Mouse (Mus musculus): Measurements from ENCODE around the gene Tango2. TPM values are rescaled to one million over a fixed set of nuclear protein-coding genes. Genes with fewer than 3 reads are reported as not detected.

The Tango2 gene
- total RNA-seq, 2 experiments from 2014 or later, result 154 to 158 TPM

DNA sequence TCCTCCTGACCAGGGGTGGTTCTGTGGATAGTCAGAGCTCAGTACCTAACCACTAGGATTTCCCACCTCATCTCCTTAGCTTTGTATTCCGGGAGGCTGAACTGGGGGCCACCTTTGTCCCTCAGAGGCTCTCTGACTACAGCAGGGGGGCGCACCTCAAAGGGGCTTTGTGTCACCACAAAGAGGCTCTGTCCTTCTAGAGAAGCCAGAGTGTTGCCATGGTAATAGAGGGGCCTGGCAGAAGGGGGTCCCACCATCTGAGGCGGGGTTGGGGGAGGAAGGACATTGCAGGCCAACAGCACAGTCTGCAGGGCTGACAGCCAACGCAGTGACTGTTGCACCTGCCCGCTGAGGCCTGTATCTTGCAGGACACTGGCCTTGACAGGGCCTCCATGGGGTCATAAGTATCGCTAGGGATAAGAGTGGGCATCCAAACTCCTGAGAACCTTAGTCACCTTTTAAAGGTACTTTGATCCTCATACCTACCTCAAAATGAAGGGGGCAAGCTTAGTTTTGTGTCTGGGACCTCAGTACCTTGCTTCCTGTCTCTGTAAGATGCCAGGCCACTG lies 32.7 kb upstream of the Tango2 start:
- no peak overlapping the region for H3K27ac ChIP-seq
- intact Hi-C loops (cut with DNase I), result no loop called here

DNA sequence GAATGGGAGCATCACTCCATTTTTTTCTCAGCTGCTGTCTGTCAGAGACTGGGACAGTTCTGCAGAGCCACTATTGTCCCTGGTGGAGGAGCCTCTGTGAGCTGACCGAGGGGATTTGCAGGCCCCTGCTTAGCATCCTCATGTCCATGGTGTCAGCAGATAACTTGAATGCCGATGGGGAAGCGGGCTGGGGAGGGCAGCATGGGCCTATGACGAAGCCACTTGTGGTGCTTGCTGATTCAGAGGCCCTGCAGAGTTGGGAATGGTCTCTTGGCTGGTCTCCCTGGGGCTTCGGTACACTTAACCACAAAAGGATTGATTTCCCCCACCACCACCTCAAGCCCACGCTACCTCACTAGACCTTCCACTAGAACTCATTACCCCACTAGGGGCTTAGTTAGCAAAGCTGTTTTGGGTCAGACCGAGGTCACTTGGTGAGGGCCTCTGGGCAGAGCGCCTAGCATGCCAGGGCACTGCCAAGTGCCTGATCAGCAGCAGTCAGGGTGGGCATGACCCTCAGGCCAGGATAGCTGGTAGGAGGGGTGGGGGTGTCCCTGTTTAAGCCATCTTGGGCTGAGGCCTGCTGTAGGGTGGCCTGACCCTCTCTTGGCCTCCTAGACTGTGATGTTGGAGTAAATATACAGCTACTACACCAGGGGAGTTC lies 31.6 kb upstream of the Tango2 start:
- TF ChIP-seq CTCF (IDR thresholded peaks at IDR 0.05), result no peak
- intact Hi-C loops (cut with DNase I), result no loop called here
- no peak for DNase-seq (ENCODE audit: extremely low spot score in 1 of 2, low spot score in 2 of 2)
- H3K27ac ChIP-seq, result no peak overlapping the region
- no peak overlapping the region for H3K4me3 ChIP-seq

More for the DNA sequence above, 32.7 kb upstream of the Tango2 start:
- DNase-seq (ENCODE audit: extremely low spot score in 1 of 2, low spot score in 2 of 2), result no peak
- TF ChIP-seq CTCF (IDR thresholded peaks at IDR 0.05), result no peak
- no peak overlapping the region for H3K4me3 ChIP-seq

DNA sequence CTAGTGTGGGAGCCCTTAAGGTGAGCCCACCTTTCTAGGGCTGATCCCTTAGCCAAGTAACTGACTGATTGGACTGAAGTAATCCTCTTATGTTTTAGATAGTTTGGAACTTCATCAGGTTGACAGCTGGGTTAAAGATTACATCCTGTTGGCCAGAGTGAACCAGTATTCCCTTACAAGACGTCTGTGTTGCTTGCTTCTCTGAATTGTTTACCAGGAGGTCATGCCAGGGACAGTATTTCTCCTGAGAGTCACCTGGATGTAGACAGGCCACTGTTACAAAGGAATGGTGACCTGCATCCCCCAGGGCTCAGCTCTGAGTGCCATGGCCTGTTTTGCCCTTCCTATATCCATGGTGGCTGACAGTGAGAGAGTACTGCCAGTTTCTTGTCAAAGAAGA lies 30.6 kb upstream of the Tango2 start:
- no peak overlapping the region for H3K27ac ChIP-seq
- intact Hi-C loops (cut with DNase I), result no loop called here
- DNase-seq (ENCODE audit: extremely low spot score in 1 of 2, low spot score in 2 of 2), result no peak
- H3K4me3 ChIP-seq, result no peak overlapping the region
- no peak for TF ChIP-seq CTCF (IDR thresholded peaks at IDR 0.05)

DNA sequence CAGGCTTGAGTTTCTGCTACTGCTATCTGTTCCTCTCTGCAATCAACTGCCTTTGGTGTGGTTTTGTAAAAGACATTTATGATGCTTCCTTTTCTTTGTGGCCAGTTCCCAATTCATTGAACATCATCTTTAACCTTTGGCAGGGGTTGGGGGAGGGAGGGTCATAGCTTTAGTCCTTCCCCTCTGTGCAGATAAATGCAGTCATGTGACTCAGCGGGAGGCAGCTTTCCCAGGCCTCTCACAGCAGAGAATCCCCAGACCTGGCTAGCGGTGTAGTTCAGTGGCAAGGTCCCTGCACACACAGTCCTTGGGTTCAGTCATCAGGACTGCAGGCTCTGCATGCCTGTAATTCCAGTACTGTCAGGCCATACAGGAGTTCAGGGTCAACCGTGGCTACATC lies 29.3 kb upstream of the Tango2 start:
- TF ChIP-seq CTCF (IDR thresholded peaks at IDR 0.05), result no peak
- no peak for DNase-seq (ENCODE audit: extremely low spot score in 1 of 2, low spot score in 2 of 2)
- intact Hi-C loops (cut with DNase I), result no loop called here
- Histone ChIP-seq H3K27ac (no peak overlapping the region), H3K4me3 (no peak overlapping the region)

DNA sequence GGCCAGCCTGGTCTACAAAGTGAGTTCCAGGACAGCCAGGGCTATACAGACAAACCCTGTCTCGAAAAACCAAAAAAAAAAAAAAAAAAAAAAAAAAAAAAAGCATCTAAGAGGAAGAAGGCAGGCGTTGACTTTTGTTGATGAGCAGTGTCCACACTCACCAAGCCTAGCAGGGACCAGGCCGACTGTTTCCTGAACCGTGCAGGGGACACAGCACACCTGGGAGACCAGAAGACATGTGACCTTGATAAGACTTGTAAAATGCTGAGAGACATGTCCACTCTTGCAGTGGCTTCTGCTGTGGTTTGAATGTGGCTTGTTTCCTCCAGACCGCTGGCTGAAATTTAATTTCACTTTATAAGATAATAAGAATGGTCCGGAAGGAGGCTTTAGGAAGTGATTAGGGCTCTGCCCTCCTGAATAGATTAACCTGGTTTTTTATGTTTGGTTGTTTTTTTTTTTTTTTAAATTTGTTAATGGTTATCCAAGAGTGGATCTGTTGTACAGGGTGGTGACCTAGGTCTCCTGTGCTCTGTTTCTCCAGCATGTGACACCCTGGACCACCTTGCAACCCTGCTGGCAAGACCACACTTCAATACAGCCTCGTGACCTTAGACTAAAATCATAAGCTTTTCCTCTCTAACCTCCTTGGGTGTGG lies 28.5 kb upstream of the Tango2 start:
- Histone ChIP-seq H3K27ac (no peak overlapping the region), H3K4me3 (no peak overlapping the region)
- intact Hi-C loops (cut with DNase I), result no loop called here
- no peak for DNase-seq (ENCODE audit: extremely low spot score in 1 of 2, low spot score in 2 of 2)
- TF ChIP-seq CTCF (IDR thresholded peaks at IDR 0.05), result no peak

DNA sequence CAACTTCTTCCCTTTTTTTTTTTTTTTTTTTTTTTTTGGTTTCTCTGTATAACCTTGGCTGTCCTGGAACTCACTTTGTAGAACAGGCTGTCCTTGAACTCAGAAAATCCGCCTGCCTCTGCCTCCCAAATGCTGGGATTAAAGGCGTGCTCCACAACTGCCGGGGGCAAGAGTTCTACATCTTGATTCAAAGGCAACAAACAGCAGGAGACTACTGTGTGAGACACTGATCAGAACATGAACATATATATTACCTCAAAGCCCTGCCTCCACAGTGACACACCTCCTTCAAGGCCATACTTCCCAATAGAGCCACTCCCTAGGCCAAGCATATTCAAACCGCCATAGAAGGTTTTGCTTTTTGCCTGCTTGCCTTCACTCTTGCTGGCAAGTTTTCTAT lies 25.7 kb upstream of the Tango2 start:
- H3K4me3 ChIP-seq, result no peak overlapping the region
- TF ChIP-seq CTCF (IDR thresholded peaks at IDR 0.05), result no peak
- intact Hi-C loops (cut with DNase I), result no loop called here

DNA sequence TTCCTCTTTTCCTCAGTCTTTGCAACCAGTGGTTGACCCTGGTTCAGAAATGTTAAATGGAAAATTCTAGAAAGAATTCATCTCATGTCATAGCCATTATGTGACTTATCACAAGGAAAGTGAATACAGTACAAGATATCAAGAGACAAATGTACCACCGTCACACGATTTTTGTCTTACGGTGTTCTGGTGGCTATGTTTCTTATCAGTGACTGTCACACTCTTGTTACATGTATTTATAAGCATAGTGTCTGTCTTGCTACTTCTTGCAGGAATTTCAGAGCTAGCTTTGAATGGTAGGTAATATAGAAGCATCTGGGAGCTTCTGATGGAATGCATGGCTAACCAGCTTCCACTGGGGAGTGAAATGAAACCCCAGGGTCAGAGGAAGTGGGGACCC lies 22.3 kb upstream of the Tango2 start:
- no peak for DNase-seq (ENCODE audit: extremely low spot score in 1 of 2, low spot score in 2 of 2)
- Histone ChIP-seq H3K4me3 (no peak overlapping the region), H3K27ac (no peak overlapping the region)
- intact Hi-C loops (cut with DNase I), result no loop called here
- no peak for TF ChIP-seq CTCF (IDR thresholded peaks at IDR 0.05)

More for the DNA sequence above, 25.7 kb upstream of the Tango2 start:
- no peak for DNase-seq (ENCODE audit: extremely low spot score in 1 of 2, low spot score in 2 of 2)
- no peak overlapping the region for H3K27ac ChIP-seq

DNA sequence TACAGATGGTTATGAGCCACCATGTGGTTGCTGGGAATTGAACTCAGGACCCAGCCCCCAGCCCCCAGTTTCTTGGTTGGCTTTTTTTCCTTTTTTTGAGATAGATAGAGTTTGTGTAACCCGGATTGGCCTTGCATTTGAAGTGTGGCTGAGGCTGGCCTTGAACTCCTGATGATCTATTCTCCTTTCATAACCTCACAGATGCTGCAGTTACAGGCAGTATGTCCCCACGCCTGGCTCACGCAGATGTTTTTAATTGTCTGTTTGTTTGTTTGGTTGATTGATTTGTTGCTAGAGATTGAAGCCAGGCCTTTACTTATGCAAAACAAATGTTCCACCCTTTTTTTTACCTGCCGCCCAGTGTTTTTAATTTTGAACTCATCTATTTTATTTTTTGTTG lies 18.9 kb upstream of the Tango2 start:
- no peak for TF ChIP-seq CTCF (IDR thresholded peaks at IDR 0.05)
- Histone ChIP-seq H3K4me3 (no peak overlapping the region), H3K27ac (no peak overlapping the region)
- intact Hi-C loops (cut with DNase I), result no loop called here
- no peak for DNase-seq (ENCODE audit: extremely low spot score in 1 of 2, low spot score in 2 of 2)

DNA sequence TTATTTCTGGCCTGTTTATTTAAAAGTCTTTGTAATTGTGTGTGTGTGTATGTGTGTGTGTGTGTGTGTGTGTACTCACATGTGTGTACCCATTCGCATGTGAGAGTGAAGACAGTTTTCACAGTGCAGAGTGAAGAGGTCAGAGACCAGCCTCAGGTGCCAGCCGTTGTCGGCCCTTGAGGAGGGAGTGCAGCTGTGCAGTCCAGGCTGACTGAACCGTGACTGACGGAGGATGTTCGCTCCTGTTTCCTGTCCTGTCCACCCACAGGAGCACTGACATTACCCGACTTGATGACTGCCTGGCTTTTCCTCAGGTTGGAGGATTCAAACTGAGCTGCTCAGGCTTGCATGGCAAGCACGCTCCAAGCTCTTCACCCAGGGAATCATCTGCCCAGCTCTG lies 15.0 kb upstream of the Tango2 start:
- intact Hi-C loops (cut with DNase I), result no loop called here
- DNase-seq (ENCODE audit: extremely low spot score in 1 of 2, low spot score in 2 of 2), result no peak
- no peak overlapping the region for H3K27ac ChIP-seq
- TF ChIP-seq CTCF (IDR thresholded peaks at IDR 0.05), result no peak
- H3K4me3 ChIP-seq, result no peak overlapping the region

DNA sequence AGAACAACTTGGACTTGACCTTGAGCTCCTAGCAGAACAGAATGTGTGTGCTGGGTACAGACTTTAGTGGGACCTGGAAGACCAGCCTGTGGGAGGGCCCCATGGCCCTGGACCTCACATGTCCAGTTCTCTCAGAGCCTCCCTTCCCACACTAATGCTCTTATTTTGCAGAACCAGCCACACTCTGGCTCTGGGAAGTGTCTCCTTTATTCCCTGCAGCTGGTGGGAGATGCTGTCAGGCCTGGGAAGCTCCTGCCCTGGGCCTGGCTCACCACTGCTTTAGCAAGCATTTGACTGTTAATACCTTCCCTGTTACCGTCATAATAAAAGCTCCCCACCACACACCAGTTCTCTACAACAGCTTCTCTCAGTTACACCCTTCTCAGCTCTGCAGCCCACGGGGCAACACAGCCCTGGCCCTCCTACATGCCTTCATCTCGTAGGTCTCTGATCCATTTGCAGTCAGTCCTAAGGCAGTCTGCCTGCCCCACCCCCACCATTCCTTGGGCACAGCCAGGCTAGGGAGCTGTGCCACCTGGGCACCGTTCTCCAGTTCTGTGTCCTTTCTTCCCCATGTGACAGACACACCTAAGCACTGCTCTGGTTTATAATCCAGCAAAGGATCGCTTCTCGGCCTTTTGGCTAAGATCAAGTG lies 12.4 kb upstream of the Tango2 start:
- DNase-seq (ENCODE audit: extremely low spot score in 1 of 2, low spot score in 2 of 2), result no peak

DNA sequence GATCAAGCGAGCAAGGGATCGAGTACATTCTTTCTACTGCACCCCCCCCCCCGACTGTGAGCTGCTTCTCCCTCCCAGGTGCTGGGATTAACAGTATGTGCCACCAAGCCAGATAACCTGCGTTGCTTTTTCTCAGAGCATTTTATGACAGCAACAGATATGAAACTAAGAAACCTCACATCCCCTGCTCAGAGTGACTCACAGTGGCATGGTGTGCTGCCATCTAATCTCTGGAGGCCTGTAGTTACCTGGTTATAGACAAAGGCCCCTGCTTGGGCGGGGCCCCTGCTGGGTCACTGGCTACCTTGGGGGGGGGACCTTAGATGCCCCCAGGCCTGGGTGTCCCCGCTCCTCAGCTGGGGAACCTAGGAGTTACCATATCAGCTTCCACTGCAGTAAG lies 10.1 kb upstream of the Tango2 start:
- TF ChIP-seq CTCF (IDR thresholded peaks at IDR 0.05), result no peak
- DNase-seq (ENCODE audit: extremely low spot score in 1 of 2, low spot score in 2 of 2), result no peak
- intact Hi-C loops (cut with DNase I), result no loop called here
- Histone ChIP-seq H3K4me3 (no peak overlapping the region), H3K27ac (no peak overlapping the region)

More for the DNA sequence above, 12.4 kb upstream of the Tango2 start:
- TF ChIP-seq CTCF (IDR thresholded peaks at IDR 0.05), result no peak
- intact Hi-C loops (cut with DNase I), result no loop called here
- Histone ChIP-seq H3K4me3 (no peak overlapping the region), H3K27ac (peak overlapping the region; percentile 8; the same call in 1 of the 2 replicates)

DNA sequence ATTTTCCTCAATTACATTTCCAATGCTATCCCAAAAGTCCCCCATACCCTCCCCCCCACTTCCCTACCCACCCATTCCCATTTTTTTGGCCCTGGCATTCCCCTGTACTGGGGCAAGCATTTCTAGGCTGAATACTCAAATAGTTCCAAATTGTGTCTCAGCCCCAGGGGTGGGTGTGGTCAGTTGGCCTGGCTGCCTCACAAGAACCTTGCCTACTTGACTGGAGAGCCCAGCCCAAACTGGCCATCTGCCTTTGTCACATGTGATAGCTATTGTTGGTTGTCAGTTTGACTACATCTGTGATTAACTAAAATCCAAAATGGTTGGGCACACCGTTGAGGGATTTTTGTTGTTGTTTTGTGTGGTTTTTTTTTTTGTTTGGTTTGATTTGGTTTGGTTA lies 9.1 kb upstream of the Tango2 start:
- DNase-seq (ENCODE audit: extremely low spot score in 1 of 2, low spot score in 2 of 2), result no peak
- no peak overlapping the region for H3K27ac ChIP-seq
- H3K4me3 ChIP-seq, result no peak overlapping the region
- intact Hi-C loops (cut with DNase I), result no loop called here
- no peak for TF ChIP-seq CTCF (IDR thresholded peaks at IDR 0.05)
